8 mouse cellular contexts compared by ENCODE assay signal in genomic region chr14:53935336-53935735, GRCm38 (mm10).
DNase-seq lines count a peak whose midpoint lies in the region; TF ChIP-seq lines count a peak whose summit lies in the region.
"Not testable (repeated sequence)": the region's sequence is repeated elsewhere in the genome, so short reads cannot be mapped to it uniquely, and the experiment has no call there.

No protein-coding gene starts in this region.

- H3K4me3 ChIP-seq in layer of hippocampus, adult 2 months = not testable (repeated sequence)

- H3K27ac ChIP-seq in layer of hippocampus, adult 2 months = not testable (repeated sequence)

- DNase-seq in B cell, adult 2 months = peak; percentile 54 to 55
- peak; percentile 43 to 61 for DNase-seq in cerebellum, adult 18-20 months
- peak; percentile 57 for DNase-seq in gastrocnemius, adult 18-20 months (ENCODE audit: low spot score)
- DNase-seq in heart, postnatal 25 days (ENCODE audit: low spot score) = peak; percentile 71
- peak; percentile 61 to 68 for DNase-seq in layer of hippocampus, adult 2 months (ENCODE audit: low spot score in 2 of 2)
- peak; percentile 56 to 62 for DNase-seq in left cerebral cortex, postnatal 25 days (ENCODE audit: low spot score in 2 of 2)
- DNase-seq in ovary, postnatal 36 days (ENCODE audit: low spot score) = peak; percentile 65
- peak; percentile 57 to 66 for DNase-seq in thymus, adult 18-20 months

- intact Hi-C loops in heart, postnatal 25 days (cut with DNase I); left cerebral cortex, postnatal 25 days (cut with DNase I): not testable (repeated sequence)

- not testable (repeated sequence) for TF ChIP-seq CTCF in layer of hippocampus, adult 2 months (conservative IDR thresholded peaks at IDR 0.05)
